Mouse (Mus musculus) stomach, postnatal 0 days (tissue): ENCODE measurements at regions not wholly inside any gene's neighbourhood (a gene's known extent, or its start where the extent isn't known, plus 50 kb on each side); places are given as distances from the start of the nearest gene placed in this dataset.

ENCODE experiments used
- CTCF ChIP-seq: IDR thresholded peaks from 2 replicates; pipeline ENCODE4 v1.5.1; 2016; ENCODE audit warnings: antibody characterized with exemption, low read depth, mild to moderate bottlenecking, moderate library complexity
- EP300 ChIP-seq: optimal IDR thresholded peaks from 2 replicates; pipeline ENCODE3; 2016; ENCODE audit warnings: antibody characterized with exemption

GRCm38 (mm10) chr8:90725188-90725587, 92.0 kb downstream of the Gm19935 start:
- TF ChIP-seq CTCF (no peak), EP300 (no peak)
